Mouse (Mus musculus): ENCODE data around the gene Tnfsf11.

Tnfsf11 gene

GRCm38 (mm10) chr14:78287906-78288800, 19.7 kb downstream of the Tnfsf11 start:
- DNase-seq (ENCODE audit: low spot score) = peak; percentile 27

DNA sequence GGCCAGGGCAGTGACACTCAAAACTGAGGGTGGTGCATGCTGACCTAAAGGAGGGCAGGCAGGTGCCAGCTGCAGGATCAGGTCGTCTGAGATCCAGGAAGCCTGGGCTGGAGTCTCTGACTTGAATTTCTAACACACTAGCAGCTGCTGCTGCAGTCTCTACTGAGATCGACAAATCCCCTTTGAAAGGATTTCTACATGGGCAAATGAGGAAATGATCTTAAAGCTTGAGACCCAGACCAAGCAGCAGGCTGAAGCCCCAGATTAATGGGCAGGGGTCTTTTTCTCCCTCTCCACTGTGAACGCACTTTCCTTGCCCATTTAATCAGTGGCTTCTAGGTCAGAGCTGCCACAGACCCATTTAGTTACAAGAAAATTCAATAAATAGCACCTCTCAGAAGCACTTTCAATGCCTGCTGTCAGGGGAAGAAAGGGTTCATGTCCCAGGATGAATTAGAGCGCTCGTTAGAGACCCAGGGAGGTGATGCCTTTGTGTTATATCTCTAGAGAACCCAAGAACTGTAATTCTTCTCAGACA, 21.8 kb downstream of the Tnfsf11 start:
- no peak for DNase-seq (ENCODE audit: low spot score)

DNA sequence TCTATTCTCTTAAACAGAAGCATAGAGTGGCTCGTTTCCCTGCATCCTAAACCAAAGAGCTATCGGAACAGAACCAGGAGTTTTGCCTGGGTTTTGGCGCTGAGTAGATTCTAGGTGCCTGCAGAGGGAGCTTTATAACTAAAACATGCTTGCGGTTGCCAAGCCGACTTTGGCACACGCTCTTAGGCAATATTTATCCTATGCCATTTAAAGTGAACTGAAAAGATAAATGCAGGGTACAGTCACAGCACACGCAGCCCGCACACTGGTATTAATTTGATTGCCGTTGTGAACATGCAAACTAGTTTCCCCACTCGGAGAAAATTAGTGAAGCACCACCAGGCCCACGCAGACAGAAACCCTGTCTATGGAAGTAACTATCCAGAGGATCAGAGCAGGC, 25.4 kb downstream of the Tnfsf11 start:
- no peak for DNase-seq (ENCODE audit: low spot score)

DNA sequence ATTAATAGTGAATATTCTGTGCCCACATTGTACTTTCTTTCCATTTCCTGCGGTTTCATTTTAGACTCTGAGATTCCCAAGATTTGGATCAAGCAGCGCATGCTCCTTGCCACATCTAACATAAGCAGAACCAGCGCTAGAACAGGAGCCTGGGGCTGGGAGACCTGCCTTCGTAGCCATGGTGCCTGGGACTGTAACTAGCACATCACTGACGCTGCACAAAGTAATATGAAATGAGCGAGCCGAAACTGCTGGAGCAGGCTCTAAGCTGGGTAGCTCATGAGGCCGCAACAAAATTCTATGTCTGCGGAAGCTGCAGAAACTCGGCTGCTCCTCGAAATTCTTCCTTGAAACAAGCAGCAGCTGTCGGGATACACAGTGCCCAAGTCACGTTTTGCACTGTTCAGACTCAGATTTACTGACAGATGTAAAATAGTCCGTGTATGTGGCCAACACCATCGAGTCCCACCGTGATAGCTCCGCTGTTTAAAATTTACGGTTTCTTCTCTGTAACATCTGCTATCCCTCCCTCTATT, 31.4 kb downstream of the Tnfsf11 start:
- DNase-seq (ENCODE audit: low spot score) = no peak

DNA sequence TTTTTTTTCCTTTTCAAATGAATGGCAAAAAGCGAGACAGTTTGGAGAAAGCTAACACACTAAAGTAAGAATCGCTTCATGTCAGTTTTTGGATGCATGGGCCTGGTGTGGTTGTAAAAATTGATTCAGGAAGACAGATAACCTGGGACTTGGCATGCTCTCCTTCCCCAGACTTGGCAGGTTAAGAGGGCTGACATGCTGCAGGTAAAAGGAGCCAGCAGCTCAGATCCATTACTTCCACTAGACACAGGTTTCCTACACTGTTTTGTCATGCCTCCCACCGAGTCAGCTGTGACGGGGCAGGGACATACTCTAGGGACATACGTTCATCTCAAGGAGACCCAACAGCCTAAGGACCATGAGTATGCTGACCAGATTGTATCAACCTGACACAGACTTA, 33.0 kb downstream of the Tnfsf11 start:
- no peak for DNase-seq (ENCODE audit: low spot score)

GRCm38 (mm10) chr14:78274146-78274545, 33.7 kb downstream of the Tnfsf11 start:
- DNase-seq (ENCODE audit: low spot score) = no peak

DNA sequence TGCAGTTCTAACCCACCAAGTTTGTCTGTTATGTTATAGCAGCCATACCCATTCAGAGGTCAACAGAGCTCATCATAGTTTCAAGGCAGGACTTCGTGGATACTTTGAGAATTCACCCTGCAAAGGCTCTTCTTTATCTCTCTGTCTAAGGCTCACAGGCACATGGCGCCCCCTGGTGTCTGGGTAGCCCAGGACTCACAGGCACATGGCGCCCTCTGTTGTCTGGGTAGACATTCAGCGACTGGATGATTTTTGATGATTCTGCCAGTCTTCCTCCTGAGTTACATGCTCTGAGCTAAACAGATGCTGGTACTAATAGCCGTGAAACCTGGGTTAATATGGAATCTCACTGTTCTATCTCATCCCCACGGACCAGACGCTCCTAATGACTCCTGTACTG, 34.3 kb downstream of the Tnfsf11 start:
- DNase-seq (ENCODE audit: low spot score) = peak; percentile 50

GRCm38 (mm10) chr14:78264876-78265275, 43.0 kb downstream of the Tnfsf11 start:
- no peak for DNase-seq (ENCODE audit: low spot score)

DNA sequence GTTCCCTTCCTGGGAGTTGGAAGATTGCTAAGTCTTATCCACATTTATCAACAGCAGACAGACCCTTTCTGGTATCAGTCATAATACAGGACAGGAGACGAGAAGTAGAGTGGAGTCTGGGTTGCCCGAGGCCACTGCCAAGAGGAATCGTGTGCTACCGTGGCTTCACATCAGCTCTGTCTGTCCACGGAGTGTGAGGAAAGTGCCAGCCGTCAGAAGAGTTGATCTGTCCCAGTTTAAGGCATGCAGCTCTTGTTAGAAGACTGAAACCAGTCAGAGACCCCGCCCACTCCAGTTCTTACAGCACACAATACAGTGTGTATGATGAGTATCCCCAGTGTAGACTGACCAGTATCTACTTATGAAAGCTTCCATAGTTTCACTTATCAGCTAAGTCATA, 45.2 kb downstream of the Tnfsf11 start:
- DNase-seq (ENCODE audit: low spot score) = no peak

DNA sequence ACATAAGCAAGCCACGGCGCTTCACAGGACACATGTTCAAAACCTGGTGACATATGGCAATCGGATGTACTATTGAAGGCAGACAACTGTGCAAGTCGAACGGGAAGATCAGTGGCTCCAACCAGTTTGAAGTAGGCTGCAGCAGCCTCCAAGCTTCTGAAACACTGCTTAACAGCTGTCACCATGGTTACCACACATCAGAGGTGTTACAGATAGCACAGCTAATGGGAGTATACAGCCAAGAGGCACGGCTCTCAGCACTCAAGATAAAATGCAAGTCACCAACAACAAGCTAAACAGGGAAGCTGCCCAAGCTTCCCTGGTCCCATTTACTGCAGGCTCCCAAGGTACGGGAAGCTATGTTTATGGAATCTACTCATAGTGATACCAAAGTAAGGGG, 46.6 kb downstream of the Tnfsf11 start:
- no peak for DNase-seq (ENCODE audit: low spot score)

DNA sequence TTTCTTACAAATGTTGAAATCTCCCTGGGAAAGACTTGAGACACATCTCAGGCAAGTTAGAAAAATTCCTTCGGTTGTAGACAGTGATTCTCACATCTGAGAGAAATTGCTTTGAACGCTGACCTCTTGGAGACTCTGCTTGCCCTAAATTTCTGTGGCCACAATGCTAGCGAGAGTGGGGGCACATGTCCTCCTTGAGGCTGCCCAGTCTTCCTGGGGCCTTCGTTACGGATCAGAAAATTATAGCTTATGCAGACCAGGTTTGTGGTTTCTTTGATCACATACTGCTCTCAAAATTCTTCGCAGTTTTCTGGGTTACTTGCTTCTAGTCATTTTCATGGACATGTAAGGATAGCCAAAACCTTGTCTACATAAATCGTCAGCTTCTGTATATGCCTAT, 53.8 kb downstream of the Tnfsf11 start:
- no peak for DNase-seq (ENCODE audit: low spot score)

DNA sequence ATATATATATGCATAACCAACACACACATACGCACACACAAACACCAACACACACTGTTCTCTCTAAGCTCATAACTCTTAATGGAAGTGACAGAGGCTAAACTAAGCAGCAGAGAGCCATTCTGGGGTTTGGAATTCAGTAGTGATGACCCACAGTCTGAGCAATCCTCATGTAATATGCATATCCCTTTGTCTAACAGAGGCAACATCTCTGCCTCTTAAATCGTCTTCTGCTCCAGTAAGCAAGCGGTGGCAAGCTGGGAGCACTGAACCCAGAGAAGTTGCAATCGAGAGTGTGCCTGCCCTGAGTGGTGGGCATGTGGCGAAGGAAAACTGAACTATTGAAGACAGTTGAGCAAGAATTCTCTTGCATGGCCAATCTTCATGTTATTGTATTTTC, 61.2 kb downstream of the Tnfsf11 start:
- DNase-seq (ENCODE audit: low spot score) = no peak

DNA sequence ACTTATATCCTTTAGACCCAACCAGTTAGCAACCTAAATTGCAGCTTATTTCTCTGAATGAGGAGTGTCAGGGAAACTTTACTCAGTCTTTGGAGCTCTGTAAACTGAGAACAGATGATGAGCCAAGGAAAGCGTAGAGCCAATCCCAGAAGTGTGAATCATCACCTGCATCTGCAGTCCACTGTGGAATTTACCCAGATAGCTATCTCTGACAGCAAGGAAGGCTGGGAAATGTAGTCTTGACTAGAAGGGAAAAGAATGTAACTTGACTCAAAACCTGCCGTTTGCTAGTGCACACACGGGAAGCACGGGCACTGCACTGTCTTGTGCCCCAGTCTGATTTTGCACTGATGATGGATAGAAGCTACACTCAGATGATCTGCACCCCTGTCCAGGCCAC, 63.0 kb downstream of the Tnfsf11 start:
- DNase-seq (ENCODE audit: low spot score) = peak; percentile 3

DNA sequence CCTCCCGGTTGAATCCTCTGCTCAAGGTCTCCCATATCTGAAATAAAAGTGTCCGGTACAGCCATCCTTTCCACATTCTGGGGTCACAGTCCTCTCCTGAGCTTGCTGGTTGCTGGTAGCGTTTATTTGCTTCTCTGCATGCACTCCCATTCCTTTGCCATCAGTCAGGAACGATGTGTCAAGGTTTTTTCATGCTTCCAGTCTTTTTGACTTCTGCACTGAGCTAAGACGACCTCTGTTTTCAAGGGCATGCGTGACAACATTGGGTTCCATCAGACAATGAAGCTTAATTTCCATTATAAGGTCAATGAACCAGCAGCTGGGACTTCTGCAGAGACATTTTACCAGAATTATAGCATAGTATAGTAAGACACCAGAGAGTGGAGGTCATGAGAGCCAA, 68.5 kb downstream of the Tnfsf11 start:
- no peak for DNase-seq (ENCODE audit: low spot score)

DNA sequence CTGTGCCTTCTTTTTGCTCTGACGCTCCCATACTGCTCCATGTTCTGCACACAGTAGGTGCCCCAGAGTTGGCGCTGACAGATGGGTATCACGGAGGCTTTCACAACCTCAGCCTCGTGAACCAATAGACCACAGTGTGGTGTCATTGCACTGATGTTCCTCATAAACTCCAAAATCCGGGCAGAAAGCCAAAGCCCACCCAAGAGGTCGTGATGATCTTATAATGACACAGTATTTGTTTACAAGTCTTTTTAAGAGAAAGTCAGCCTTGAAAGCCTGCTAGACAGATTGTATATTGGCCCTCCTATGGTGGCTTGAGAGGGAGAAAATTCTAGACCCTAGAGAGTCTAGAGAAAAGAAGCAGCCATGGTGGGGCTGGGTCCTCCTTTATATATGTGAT, 70.6 kb downstream of the Tnfsf11 start:
- DNase-seq (ENCODE audit: low spot score) = no peak

GRCm38 (mm10) chr14:78236144-78236543, 71.7 kb downstream of the Tnfsf11 start:
- DNase-seq (ENCODE audit: low spot score) = peak; percentile 7

GRCm38 (mm10) chr14:78235296-78235695, 72.5 kb downstream of the Tnfsf11 start:
- no peak for DNase-seq (ENCODE audit: low spot score)

GRCm38 (mm10) chr14:78229012-78229411, 78.8 kb downstream of the Tnfsf11 start:
- DNase-seq (ENCODE audit: low spot score) = no peak

Measured in urinary bladder, postnatal 14 days (tissue).